Mouse (Mus musculus): ENCODE data around the gene Chmp3. TPM values are rescaled to one million over a fixed set of nuclear protein-coding genes. Genes with fewer than 3 reads are reported as not detected.

The Chmp3 gene
- polyA plus RNA-seq, 1 experiment from 2014 or later: 34.9 TPM

DNA sequence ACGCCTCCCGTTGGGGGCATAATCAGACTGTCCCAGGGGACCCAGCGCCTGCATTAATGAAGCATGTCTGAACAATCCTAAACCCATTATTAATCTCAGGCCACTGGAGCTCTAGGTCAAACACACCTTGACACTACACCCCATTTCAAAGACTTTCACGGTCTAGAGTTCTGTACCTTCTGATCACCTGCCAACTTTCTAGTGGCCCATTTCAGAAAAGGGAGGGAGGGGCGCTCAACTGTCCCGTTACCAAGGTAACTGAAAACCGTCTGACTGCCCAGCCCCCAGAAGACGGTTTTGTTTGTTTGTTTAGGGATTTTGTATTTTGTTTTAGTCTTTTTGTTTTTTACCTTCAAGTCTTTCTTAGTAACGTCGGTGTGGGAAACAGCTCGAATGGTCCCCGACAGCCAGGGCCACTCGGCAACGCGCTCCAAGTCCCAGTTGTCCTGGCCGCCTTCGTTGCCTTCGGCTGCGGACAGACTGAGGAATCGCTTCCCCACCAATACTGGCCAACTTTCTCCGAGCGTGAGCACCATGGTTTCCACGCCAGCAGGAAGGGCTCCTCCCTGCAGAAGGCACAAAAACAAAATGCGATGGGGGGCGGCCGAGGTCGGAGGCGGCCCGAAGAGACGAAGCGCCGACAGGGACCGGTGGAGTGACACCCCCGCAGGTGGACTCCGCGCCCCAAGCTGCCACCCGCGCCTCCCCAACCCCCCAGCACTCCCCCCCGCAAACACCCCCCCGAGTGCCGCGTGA, 88.3 kb downstream of the Chmp3 start:
- H3K27me3 ChIP-seq (ENCODE audit: insufficient read depth, low read length): no peaks in the 10 kb centered on the region
- WGBS (ENCODE audit: insufficient replicate concordance): 3% methylated on average over 42 of the region's 42 CpGs
- DNase-seq (peak; percentile 62), ATAC-seq (no peak)
- peak overlapping the region; percentile 99 for H3K27ac ChIP-seq (ENCODE audit: low read depth)
- peaks cover 9% of the 10 kb centered on the region; the same call in 1 of the 2 replicates for H3K36me3 ChIP-seq (replicated peaks; ENCODE audit: insufficient read depth, low read length)
- H3K4me1 ChIP-seq (ENCODE audit: insufficient read depth): peaks cover 15% of the 10 kb centered on the region
- TF ChIP-seq CTCF (IDR thresholded peaks at IDR 0.05; ENCODE audit: low read depth) (no peak), EP300 (IDR thresholded peaks at IDR 0.05; ENCODE audit: low read depth) (no peak)
- peak overlapping the region; percentile 95 for H3K9ac ChIP-seq (replicated peaks)
- H3K9me3 ChIP-seq (ENCODE audit: low read length): no peaks in the 10 kb centered on the region
- peak overlapping the region; percentile 89 for H3K4me2 ChIP-seq (ENCODE audit: low read depth, low read length)
- H3K4me3 ChIP-seq (ENCODE audit: low read depth, low read length): peak overlapping the region; percentile 90

Other genes starting within 250 kb of the Chmp3 start
- gene Smyd1, start 221.6 kb upstream of the Chmp3 start, polyA plus RNA-seq (2015; fragmentation: Nextera tagmentation; extraction: Ambion mirVana): 0.22 and 0.59 TPM in 2 replicates
- gene Cd8b1, start 221.0 kb upstream of the Chmp3 start, polyA plus RNA-seq (2015; fragmentation: Nextera tagmentation; extraction: Ambion mirVana): 0.09 TPM in 1 of 2 replicates, not detected in the other
- 0.04 TPM in 1 of 2 replicates, not detected in the other for gene Cd8a, start 170.4 kb upstream of the Chmp3 start, polyA plus RNA-seq (2015; fragmentation: Nextera tagmentation; extraction: Ambion mirVana)
- 6.3 and 6.6 TPM in 2 replicates for gene Rmnd5a, start 103.2 kb upstream of the Chmp3 start, polyA plus RNA-seq (2015; fragmentation: Nextera tagmentation; extraction: Ambion mirVana)
- gene Rnf103, start 49.9 kb upstream of the Chmp3 start, polyA plus RNA-seq (2015; fragmentation: Nextera tagmentation; extraction: Ambion mirVana): 24.0 and 28.0 TPM in 2 replicates
- 6.6 and 8.8 TPM in 2 replicates for gene Kdm3a, start 89.2 kb downstream of the Chmp3 start, polyA plus RNA-seq (2015; fragmentation: Nextera tagmentation; extraction: Ambion mirVana)
- 1.9 and 2.3 TPM in 2 replicates for gene Reep1, start 163.8 kb downstream of the Chmp3 start, polyA plus RNA-seq (2015; fragmentation: Nextera tagmentation; extraction: Ambion mirVana)